Mouse (Mus musculus) ES-Bruce4 (cell line): ENCODE data around the gene Me1.

ENCODE experiments used
- CTCF ChIP-seq: IDR thresholded peaks from one replicate; pipeline ENCODE4 v1.8.1; 2011; ENCODE audit warnings: low read depth, low read length
- EP300 ChIP-seq: IDR thresholded peaks from 2 replicates; pipeline ENCODE4 v1.6.1; 2011; ENCODE audit warnings: low read depth, low read length; ENCODE audit not compliant: insufficient read depth
- POLR2A ChIP-seq: IDR thresholded peaks from one replicate; pipeline ENCODE4 v1.8.1; 2011; ENCODE audit warnings: low read length; ENCODE audit not compliant: insufficient read depth

DNA sequence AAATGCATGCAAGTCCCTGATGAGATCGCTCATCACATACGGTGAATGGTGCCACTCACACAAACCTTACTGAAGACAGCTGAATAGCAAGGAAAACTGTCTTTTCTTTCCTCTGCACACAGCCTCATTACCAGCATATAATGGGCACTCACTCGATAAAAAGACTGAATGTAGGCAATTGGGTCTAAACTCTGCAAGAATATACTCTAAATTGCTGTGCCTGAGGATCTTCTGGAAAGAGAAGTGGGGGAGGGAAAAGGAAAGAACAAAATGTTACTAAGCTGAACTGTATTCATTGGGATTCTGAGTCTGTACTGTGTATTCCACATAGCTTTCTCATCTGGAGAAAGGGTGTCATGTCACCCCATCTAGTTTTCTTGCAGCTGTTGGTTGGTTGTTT, 152.3 kb downstream of the Me1 start:
- TF ChIP-seq POLR2A: no peak
- TF ChIP-seq EP300: no peak
- no peak for TF ChIP-seq CTCF
